Mouse (Mus musculus) testis, adult 2 months (tissue): ENCODE data around the gene Ercc6.

Source experiments
- CTCF ChIP-seq: fragments of 200-500 bp; IDR thresholded peaks from 2 replicates; pipeline ENCODE4 v1.5.1; 2012; ENCODE audit warnings: low read depth, mild to moderate bottlenecking, inconsistent platforms, low read length, moderate library complexity; ENCODE audit not compliant: control insufficient read depth, insufficient read depth, insufficient replicate concordance
- POLR2A ChIP-seq: fragments of 200-500 bp; IDR thresholded peaks from 2 replicates; pipeline ENCODE4 v1.6.1; 2012; ENCODE audit warnings: low read depth, mild to moderate bottlenecking, inconsistent platforms, low read length, moderate library complexity; ENCODE audit not compliant: control insufficient read depth

DNA sequence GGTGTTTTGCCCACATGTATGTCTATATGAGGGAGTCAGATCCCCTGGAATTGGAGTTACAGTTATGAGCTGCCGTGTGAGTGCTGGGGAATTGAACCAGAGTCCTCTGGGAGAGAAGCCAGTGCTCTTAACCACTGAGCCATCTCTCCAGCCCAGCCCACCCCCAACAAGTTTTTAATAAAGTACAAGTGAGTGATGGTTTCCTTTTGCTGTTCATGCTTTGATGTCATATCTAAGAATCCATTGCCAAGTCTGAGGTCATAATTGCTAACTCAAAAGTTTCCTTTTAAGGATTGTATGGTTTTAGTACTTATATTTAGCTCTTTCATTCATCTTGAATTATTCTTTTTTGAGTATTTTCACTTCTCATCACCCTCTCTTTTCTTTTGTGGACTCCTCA, 9.4 kb upstream of the Ercc6 start:
- TF ChIP-seq CTCF (no peak), POLR2A (no peak)
